Mouse (Mus musculus) ES-E14 (cell line): ENCODE measurements around the gene Herc1. TPM values are rescaled to one million over a fixed set of nuclear protein-coding genes. Genes with fewer than 3 reads are reported as not detected.
A peak's percentile ranks its signal among the peaks of the same experiment; 100 is the strongest.

ENCODE experiments used
- DNase-seq: peaks from one replicate; pipeline ENCODE4 v3.0.0-alpha.2; 2013; ENCODE audit warnings: low read depth, low spot score
- H3K27ac ChIP-seq: 2 replicates; pipeline ENCODE4 v1.5.1; 2012; ENCODE audit warnings: low read depth, mild to moderate bottlenecking, low read length, moderate library complexity, mixed read lengths; ENCODE audit not compliant: poor library complexity, insufficient read depth, severe bottlenecking
- H3K36me3 ChIP-seq: 2 replicates; pipeline ENCODE4 v1.6.1; 2012; ENCODE audit warnings: mild to moderate bottlenecking, low read length, moderate library complexity, mixed read lengths; ENCODE audit not compliant: control insufficient read depth, poor library complexity, insufficient read depth, severe bottlenecking
- H3K4me1 ChIP-seq, 2 experiments: fragments of 150-350 bp in 1 of 2; sonication (generic) in 1 of 2; 2 replicates each; pipeline ENCODE4 v1.6.1; 2012; ENCODE audit warnings: low read length in 2 of 2, mild to moderate bottlenecking in 1 of 2, mixed read lengths in 1 of 2; ENCODE audit not compliant: control insufficient read depth in 2 of 2, insufficient read depth in 2 of 2, poor library complexity in 1 of 2
- H3K4me3 ChIP-seq, 2 experiments: fragments of 150-350 bp in 1 of 2; sonication (generic) in 1 of 2; 2 replicates each; pipeline ENCODE4 v1.5.1; 2012; ENCODE audit warnings: low read length in 2 of 2, low read depth in 1 of 2, mild to moderate bottlenecking in 1 of 2, mixed read lengths in 1 of 2; ENCODE audit not compliant: insufficient read depth in 1 of 2, poor library complexity in 1 of 2, severe bottlenecking in 1 of 2
- H3K9ac ChIP-seq: 2 replicates; pipeline ENCODE4 v1.6.1; 2012; ENCODE audit warnings: low read depth, mild to moderate bottlenecking, low read length, mixed read lengths; ENCODE audit not compliant: poor library complexity, insufficient read depth, severe bottlenecking
- H3K9me3 ChIP-seq: fragments of 150-350 bp; sonication (generic); 2 replicates; pipeline ENCODE4 v1.6.1; 2012; ENCODE audit warnings: low read depth, mild to moderate bottlenecking, low read length; ENCODE audit not compliant: control insufficient read depth, insufficient read depth
- CHD2 ChIP-seq: IDR thresholded peaks from 2 replicates; pipeline ENCODE4 v1.6.1; 2014; ENCODE audit warnings: mild to moderate bottlenecking, low read depth, low read length, inconsistent platforms
- HCFC1 ChIP-seq: IDR thresholded peaks from 2 replicates; pipeline ENCODE4 v1.6.1; 2012; ENCODE audit warnings: low read length, inconsistent platforms, borderline replicate concordance; ENCODE audit not compliant: insufficient read depth
- MAFK ChIP-seq: IDR thresholded peaks from 2 replicates; pipeline ENCODE4 v1.6.1; 2014; ENCODE audit warnings: mild to moderate bottlenecking, low read depth, low read length, inconsistent platforms; ENCODE audit not compliant: insufficient read depth
- ZC3H11A ChIP-seq: IDR thresholded peaks from 2 replicates; pipeline ENCODE4 v1.6.1; 2012; ENCODE audit warnings: low read depth, mild to moderate bottlenecking, inconsistent platforms, low read length, borderline replicate concordance
- ZNF384 ChIP-seq: IDR thresholded peaks from 2 replicates; pipeline ENCODE4 v1.6.1; 2012; ENCODE audit warnings: low read depth, low read length, inconsistent platforms
- in situ Hi-C, 2 experiments: fragments of 600-800 bp; cut with MboI; formaldehyde crosslinking; loops; one replicate each; pipeline ENCODE4 v1.15.1; 2025; ENCODE audit warnings: low sequenced_read_pairs in 2 of 2, inconsistent platforms in 1 of 2; ENCODE audit not compliant: unreplicated experiment in 2 of 2
- total RNA-seq: library from RNA; depleted of rRNA; stranded (reverse); fragments of 300-350 nt; gene quantifications from 2 replicates; pipeline ENCODE4 v1.2.3, GENCODE M21; 2012

Gene Herc1
- total RNA-seq, 1 experiment, result 43.3 TPM

DNA sequence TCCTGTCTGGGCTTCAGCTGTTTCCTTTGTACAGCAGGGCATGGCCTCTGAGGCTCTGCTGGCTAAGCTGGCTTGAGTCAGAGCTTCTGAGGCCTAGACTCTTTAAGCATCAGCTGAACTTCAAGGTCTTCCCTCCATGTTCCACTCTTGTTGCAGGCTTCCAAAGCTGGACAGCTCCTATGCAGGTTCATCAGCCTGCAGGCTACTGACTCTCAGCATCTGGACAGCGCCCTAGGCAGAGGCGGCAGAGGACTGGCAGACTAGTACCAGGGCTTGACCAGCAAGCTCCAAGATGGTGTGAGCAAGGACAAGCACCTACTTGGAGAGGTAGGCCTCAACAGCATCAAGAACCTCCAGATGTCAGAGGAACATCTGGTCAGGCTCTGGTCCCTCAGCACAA lies 42.9 kb upstream of the Herc1 start:
- Histone ChIP-seq H3K4me1 (peaks cover 0 to 3% of the 10 kb centered on the region in 2 experiments; a peak in 1 of 4 replicates), H3K4me3 (no peak overlapping the region), H3K9ac (no peak overlapping the region), H3K36me3 (no peaks in the 10 kb centered on the region), H3K27ac (no peak overlapping the region), H3K9me3 (no peaks in the 10 kb centered on the region)
- in situ Hi-C loops, result no loop called here
- no peak for TF ChIP-seq ZNF384
- TF ChIP-seq ZC3H11A, result no peak
- no peak for TF ChIP-seq MAFK
- TF ChIP-seq CHD2, result no peak
- no peak for TF ChIP-seq HCFC1
- peak; percentile 60 for DNase-seq

DNA sequence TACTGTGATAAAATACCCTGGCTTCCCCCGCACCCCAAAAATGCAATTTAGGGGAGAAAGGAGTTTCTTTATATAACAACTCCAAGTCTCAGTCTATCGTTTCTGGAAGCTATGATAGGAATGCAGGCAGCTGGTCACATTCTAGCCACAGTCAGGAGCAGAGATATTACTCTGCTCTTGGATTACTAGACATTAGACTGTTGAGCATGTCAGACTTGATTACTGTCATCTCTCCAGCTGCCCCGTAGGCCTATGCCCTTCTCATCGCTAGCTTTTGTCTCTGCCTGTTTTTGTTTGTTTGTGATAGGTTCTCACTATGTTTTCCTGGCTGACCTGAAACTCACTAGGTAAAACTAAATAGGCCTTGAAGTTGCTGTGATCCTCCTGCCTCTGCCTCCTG lies 41.5 kb upstream of the Herc1 start:
- no peak for DNase-seq
- H3K9ac ChIP-seq, result no peak overlapping the region
- no peaks in the 10 kb centered on the region for H3K36me3 ChIP-seq
- in situ Hi-C loops, result no loop called here
- no peak overlapping the region for H3K27ac ChIP-seq
- no peaks in the 10 kb centered on the region for H3K9me3 ChIP-seq
- peaks cover 0 to 3% of the 10 kb centered on the region in 2 experiments; a peak in 1 of 4 replicates for H3K4me1 ChIP-seq
- H3K4me3 ChIP-seq, result no peak overlapping the region
- TF ChIP-seq ZNF384, result no peak
- TF ChIP-seq CHD2, result no peak
- no peak for TF ChIP-seq ZC3H11A
- no peak for TF ChIP-seq HCFC1
- TF ChIP-seq MAFK, result no peak

DNA sequence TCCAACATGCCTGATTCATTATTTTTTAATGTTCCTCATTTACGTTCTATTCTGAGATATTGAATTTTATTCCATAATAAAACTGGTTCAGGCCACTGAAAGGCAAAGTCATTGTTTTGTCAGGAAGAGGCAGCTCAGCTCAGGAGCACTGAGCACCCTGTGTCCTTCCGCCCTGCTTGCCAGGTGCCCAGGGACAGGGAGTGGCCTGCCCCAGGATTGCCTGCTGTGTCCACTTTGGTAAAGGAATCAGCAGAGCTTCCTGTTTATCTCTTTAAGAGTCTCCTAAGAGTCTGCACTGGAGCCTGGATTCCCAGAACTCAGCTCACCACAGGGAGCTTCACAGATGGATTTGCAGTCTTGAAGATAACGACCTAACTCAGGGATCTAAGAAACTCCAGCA lies 38.8 kb upstream of the Herc1 start:
- no peak for DNase-seq
- Histone ChIP-seq H3K4me1 (peaks cover 0 to 3% of the 10 kb centered on the region in 2 experiments; a peak in 1 of 4 replicates), H3K36me3 (no peaks in the 10 kb centered on the region), H3K27ac (no peak overlapping the region), H3K9ac (no peak overlapping the region), H3K4me3 (no peak overlapping the region), H3K9me3 (no peaks in the 10 kb centered on the region)
- in situ Hi-C loops, result no loop called here
- no peak for TF ChIP-seq HCFC1
- TF ChIP-seq MAFK, result no peak
- no peak for TF ChIP-seq ZC3H11A
- TF ChIP-seq CHD2, result no peak
- TF ChIP-seq ZNF384, result no peak

DNA sequence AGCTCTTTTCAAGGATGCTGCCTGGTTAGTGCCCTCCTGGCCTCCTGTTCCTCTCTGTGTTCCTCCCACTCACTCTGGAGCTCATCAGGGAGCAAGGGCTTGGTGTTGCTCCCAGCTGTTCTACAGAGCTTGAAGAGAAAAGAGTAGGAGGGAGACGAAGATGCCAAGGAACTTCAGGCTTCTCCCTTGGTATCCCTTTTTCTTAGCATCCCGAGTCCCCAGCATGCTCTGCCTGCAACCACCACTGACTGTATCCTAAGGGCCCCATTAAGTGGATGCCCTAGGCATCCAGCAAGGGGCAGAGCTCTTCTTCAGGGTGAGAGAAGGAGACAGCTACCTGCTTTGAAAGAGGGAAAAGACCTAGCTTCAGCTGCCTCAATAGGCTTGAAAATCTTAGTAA lies 33.6 kb upstream of the Herc1 start:
- no peaks in the 10 kb centered on the region for H3K9me3 ChIP-seq
- in situ Hi-C loops, result no loop called here
- H3K27ac ChIP-seq, result no peak overlapping the region
- TF ChIP-seq ZNF384, result no peak
- no peak for TF ChIP-seq MAFK
- TF ChIP-seq CHD2, result no peak
- H3K36me3 ChIP-seq, result no peaks in the 10 kb centered on the region
- no peak overlapping the region for H3K4me3 ChIP-seq
- no peak for DNase-seq
- no peak overlapping the region for H3K9ac ChIP-seq
- H3K4me1 ChIP-seq, result peaks cover 0 to 2% of the 10 kb centered on the region in 2 experiments; a peak in 1 of 4 replicates
